Mouse (Mus musculus) liver, embryonic 13.5 days (tissue): ENCODE measurements around the gene Frat1. TPM values are rescaled to one million over a fixed set of nuclear protein-coding genes. Genes with fewer than 3 reads are reported as not detected.

Source experiments
- ATAC-seq: fragments of 200-750 bp; cut with Nextera tagmentation; 2 replicates; pipeline ENCODE4 v1.8.0; 2017; ENCODE audit warnings: low read depth, mild to moderate bottlenecking, moderate number of reproducible peaks, moderate library complexity
- DNase-seq: peaks from one replicate; pipeline ENCODE4 v3.0.0; 2022
- H3K27ac ChIP-seq: fragments of 300-500 bp; sonication (generic); 2 replicates; pipeline ENCODE4 v1.5.1; 2015; ENCODE audit warnings: moderate library complexity, mild to moderate bottlenecking, inconsistent platforms
- H3K27me3 ChIP-seq: fragments of 300-500 bp; sonication (generic); 2 replicates; pipeline ENCODE4 v1.6.1; 2015; ENCODE audit warnings: mild to moderate bottlenecking, inconsistent platforms
- H3K36me3 ChIP-seq: fragments of 300-500 bp; sonication (generic); 2 replicates; pipeline ENCODE4 v1.6.1; 2015; ENCODE audit warnings: mild to moderate bottlenecking, inconsistent platforms
- H3K4me1 ChIP-seq: fragments of 300-500 bp; sonication (generic); replicated peaks from 2 replicates; pipeline ENCODE4 v1.6.1; 2015; ENCODE audit warnings: inconsistent platforms
- H3K4me2 ChIP-seq: fragments of 300-500 bp; sonication (generic); 2 replicates; pipeline ENCODE4 v1.6.1; 2015; ENCODE audit warnings: inconsistent platforms, mild to moderate bottlenecking, moderate library complexity
- H3K4me3 ChIP-seq: fragments of 300-500 bp; sonication (generic); replicated peaks from 2 replicates; pipeline ENCODE4 v1.5.1; 2015; ENCODE audit warnings: mild to moderate bottlenecking, inconsistent platforms
- H3K9ac ChIP-seq: fragments of 300-500 bp; sonication (generic); 2 replicates; pipeline ENCODE4 v1.6.1; 2015; ENCODE audit warnings: mild to moderate bottlenecking, inconsistent platforms
- H3K9me3 ChIP-seq: fragments of 300-500 bp; sonication (generic); replicated peaks from 2 replicates; pipeline ENCODE4 v1.6.1; 2016; ENCODE audit warnings: inconsistent platforms
- WGBS: fragments of 180-500 bp; shearing (Covaris S2); methylation state at CpG from one replicate; pipeline ENCODE4 v1.1.7; 2015; ENCODE audit not compliant: insufficient replicate concordance; 5-methylcytosine and 5-hydroxymethylcytosine counted together
- polyA plus RNA-seq: library from polyadenylated mRNA; unstranded; fragments of >200 nt; fragmentation: Nextera tagmentation; extraction: Ambion mirVana; gene quantifications from 2 replicates; pipeline ENCODE4 v1.2.1, GENCODE M21; 2015

Frat1 gene
- polyA plus RNA-seq, 1 experiment from 2014 or later, result 13.7 TPM

DNA sequence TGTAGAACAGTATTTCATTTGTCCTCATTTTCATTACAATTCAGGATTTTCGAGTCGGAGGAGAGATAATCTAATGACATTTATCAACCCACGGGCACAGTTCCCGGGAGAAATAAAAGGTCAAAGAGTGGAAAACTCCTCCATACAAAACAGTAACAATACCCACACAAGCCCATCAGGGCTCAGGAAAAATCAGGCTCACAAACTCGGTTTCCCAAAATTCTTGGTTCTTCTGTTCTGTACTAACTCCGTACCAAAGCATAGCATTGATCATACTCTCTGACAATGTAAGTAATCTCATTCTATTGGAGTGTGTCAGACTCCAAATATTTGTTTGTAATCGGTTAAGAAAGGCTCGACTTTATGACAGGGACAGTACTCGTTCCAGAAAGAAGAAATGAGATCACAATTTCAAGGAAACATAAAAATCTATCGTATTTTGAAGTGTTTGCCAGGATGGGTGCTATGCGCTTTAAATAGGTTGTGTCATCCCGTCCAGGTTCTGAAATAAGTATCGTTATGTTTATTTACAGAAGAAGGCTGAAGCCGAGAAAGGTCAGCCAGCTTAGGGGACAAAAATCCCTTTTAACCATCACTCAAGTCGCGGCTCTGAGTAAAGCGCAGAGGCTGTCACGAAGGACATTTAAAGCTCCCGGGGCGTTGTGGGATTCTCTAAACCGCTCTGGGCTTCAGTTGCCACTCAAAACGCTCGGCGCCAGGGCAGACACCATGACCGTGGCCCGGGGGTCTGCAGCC, 28.6 kb upstream of the Frat1 start:
- Histone ChIP-seq H3K4me3 (peak overlapping the region; percentile 92), H3K9ac (peak overlapping the region; percentile 95), H3K27me3 (no peaks in the 10 kb centered on the region), H3K9me3 (peaks cover 7% of the 10 kb centered on the region; the same call in 1 of the 2 replicates), H3K4me1 (peaks cover 54% of the 10 kb centered on the region), H3K36me3 (peaks cover 11% of the 10 kb centered on the region; the same call in 1 of the 2 replicates), H3K27ac (peak overlapping the region; percentile 86), H3K4me2 (peak overlapping the region; percentile 71)
- WGBS, result 4% methylated on average over 26 of the region's 26 CpGs
- ATAC-seq (no peak), DNase-seq (no peak)

DNA sequence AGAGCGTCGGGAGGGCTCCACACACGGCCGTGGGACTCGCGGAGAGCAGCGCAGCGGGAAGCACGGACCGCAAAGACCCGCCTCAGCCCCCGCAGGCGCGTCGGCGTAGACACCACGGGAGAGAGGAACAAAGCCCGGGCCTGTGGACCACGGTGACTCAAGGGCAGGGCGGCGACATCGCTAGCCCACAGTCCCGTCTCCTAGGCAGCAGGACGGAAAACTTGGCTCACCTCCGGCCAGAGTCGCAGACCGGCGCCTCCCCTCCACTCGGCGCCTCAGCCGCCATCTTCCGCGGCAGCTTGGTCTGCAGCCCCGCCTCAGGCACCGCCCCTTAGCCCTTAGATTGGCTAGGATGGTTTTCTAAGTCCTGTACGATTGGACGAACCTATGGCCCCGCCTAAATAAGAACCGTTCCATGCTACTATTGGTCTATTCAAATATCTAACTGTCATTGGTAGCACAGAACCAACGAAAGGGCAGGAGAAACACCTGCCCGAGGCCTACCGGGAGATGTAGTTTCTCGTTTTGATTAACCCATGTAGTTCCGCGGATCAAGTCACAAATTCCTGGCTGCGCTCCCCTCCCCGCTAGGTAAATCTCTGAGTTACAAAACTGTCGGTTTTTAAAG, 27.9 kb upstream of the Frat1 start, which contains the start of gene Arhgap19:
Gene Arhgap19 (minus strand): TSS at position 306 of the 628 bp plus-strand sequence.
- Histone ChIP-seq H3K4me2 (peak within 1 kb of the TSS; percentile 71), H3K9ac (peak within 1 kb of the TSS; percentile 95), H3K4me3 (peak within 1 kb of the TSS; percentile 92), H3K36me3 (peaks cover 9% of the 10 kb centered on the region; the same call in 1 of the 2 replicates), H3K27me3 (no peaks in the 10 kb centered on the region), H3K9me3 (peaks cover 7% of the 10 kb centered on the region; the same call in 1 of the 2 replicates), H3K4me1 (peaks cover 53% of the 10 kb centered on the region), H3K27ac (peak within 1 kb of the TSS; percentile 86)
- ATAC-seq (peak; percentile 99), DNase-seq (peak; percentile 91)
- WGBS, result under 1% methylated on average over 48 of the region's 48 CpGs

- no peaks in the 10 kb centered on the region for H3K36me3 ChIP-seq
- DNase-seq (peak; percentile 38), ATAC-seq (no peak)
- H3K27me3 ChIP-seq, result no peaks in the 10 kb centered on the region
- peaks cover 55% of the 10 kb centered on the region for H3K4me1 ChIP-seq
- H3K4me3 ChIP-seq, result no peak overlapping the region
- H3K9me3 ChIP-seq, result peaks cover 7% of the 10 kb centered on the region; the same call in 1 of the 2 replicates
- H3K27ac ChIP-seq, result no peak overlapping the region
- no peak overlapping the region for H3K9ac ChIP-seq
- H3K4me2 ChIP-seq, result no peak overlapping the region
- 41% methylated on average over 7 of the region's 7 CpGs for WGBS
Measured at GRCm38 (mm10) chr19:41803322-41803721, 26.4 kb upstream of the Frat1 start.

GRCm38 (mm10) chr19:41805831-41806230, 23.9 kb upstream of the Frat1 start:
- Histone ChIP-seq H3K9ac (no peak overlapping the region), H3K27me3 (no peaks in the 10 kb centered on the region), H3K27ac (no peak overlapping the region), H3K4me1 (peaks cover 43% of the 10 kb centered on the region), H3K36me3 (no peaks in the 10 kb centered on the region), H3K4me2 (no peak overlapping the region), H3K9me3 (peaks cover 7% of the 10 kb centered on the region; the same call in 1 of the 2 replicates), H3K4me3 (no peak overlapping the region)
- WGBS, result 87% methylated on average over 4 of the region's 4 CpGs
- DNase-seq, result no peak
- ATAC-seq, result no peak

DNA sequence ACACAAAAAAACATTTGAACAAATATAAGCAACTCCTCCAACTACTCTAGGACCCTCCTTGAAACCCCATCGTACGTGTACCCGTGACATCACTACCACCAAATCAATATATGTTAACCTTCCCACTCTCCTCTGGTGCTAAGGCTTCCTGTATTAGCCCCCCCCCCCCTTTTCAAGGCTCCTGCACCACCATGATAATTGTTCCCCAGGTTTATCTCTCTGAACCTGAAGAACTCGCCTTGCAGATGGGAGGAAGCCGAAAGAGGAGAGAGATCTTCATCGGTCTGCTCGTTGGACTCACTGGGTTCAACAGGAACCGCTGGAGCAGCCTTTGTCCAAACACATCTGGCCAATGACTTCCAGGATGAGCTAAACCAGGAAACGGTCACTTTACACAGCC, 22.3 kb upstream of the Frat1 start:
- no peaks in the 10 kb centered on the region for H3K27me3 ChIP-seq
- H3K9ac ChIP-seq, result peak overlapping the region; percentile 55
- H3K9me3 ChIP-seq, result peaks cover 7% of the 10 kb centered on the region; the same call in 1 of the 2 replicates
- no peaks in the 10 kb centered on the region for H3K36me3 ChIP-seq
- DNase-seq, result peak; percentile 55
- H3K4me3 ChIP-seq, result peak overlapping the region; percentile 25
- peak; percentile 87 for ATAC-seq
- peaks cover 40% of the 10 kb centered on the region for H3K4me1 ChIP-seq
- peak overlapping the region; percentile 47 for H3K4me2 ChIP-seq
- 16% methylated on average over 9 of the region's 9 CpGs for WGBS
- peak overlapping the region; percentile 81 for H3K27ac ChIP-seq

DNA sequence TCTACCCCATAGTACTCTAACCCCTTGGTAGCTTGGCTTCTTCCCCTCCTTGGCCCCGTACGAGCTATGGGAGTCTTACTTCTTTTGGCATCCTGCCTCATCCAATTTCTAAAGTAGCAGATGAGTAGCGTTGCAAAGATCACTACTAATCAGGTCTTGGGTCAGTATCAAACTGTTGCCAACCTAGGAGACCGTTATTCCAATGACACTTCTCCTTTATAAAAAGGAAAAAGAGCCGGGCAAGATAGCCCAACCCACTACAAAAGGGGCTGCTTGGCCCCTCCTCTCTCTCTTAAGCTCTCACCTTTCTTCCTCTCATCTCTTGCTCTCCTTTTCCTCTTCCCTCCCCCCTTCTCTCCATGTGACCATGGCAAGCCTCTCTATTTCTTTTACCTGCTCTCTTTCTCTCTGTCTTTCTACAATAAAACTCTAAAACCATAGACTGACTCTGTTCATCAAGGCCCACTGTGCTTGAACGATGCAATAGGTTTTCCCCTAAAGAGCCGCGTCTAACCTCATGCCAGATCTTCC, 21.6 kb upstream of the Frat1 start:
- H3K4me3 ChIP-seq, result no peak overlapping the region
- H3K9me3 ChIP-seq, result peaks cover 7% of the 10 kb centered on the region; the same call in 1 of the 2 replicates
- peak overlapping the region; percentile 81 for H3K27ac ChIP-seq
- H3K27me3 ChIP-seq, result no peaks in the 10 kb centered on the region
- WGBS, result 57% methylated on average over 8 of the region's 8 CpGs
- peak overlapping the region; percentile 47 for H3K4me2 ChIP-seq
- ATAC-seq, result no peak
- peaks cover 40% of the 10 kb centered on the region for H3K4me1 ChIP-seq
- H3K36me3 ChIP-seq, result no peaks in the 10 kb centered on the region
- peak overlapping the region; percentile 55; the same call in 1 of the 2 replicates for H3K9ac ChIP-seq
- DNase-seq, result no peak

DNA sequence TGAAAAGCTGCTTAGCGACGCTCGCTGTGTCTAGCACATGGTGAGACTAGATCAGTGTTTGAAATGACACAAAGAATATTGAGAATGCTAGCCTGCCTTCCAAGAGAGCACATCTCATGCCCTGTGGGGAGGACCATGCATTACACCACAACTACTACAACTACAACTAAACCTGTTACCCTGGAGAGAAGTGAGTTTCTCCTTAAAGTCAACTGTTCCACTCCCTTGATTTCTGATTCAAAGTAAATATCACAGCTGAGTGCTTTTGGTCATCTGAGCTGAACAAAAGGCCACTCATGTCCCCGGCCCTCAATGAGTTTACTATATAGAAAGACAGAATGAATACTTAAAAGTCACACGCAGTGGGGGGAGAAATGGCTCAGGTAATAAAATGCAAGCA, 19.7 kb upstream of the Frat1 start:
- Histone ChIP-seq H3K4me1 (peaks cover 51% of the 10 kb centered on the region), H3K9me3 (peaks cover 10% of the 10 kb centered on the region; the same call in 1 of the 2 replicates), H3K27me3 (no peaks in the 10 kb centered on the region), H3K4me2 (no peak overlapping the region), H3K9ac (no peak overlapping the region), H3K4me3 (no peak overlapping the region), H3K36me3 (no peaks in the 10 kb centered on the region), H3K27ac (no peak overlapping the region)
- WGBS, result 88% methylated on average over 5 of the region's 5 CpGs
- ATAC-seq, result no peak
- no peak for DNase-seq

- Histone ChIP-seq H3K4me1 (peaks cover 51% of the 10 kb centered on the region), H3K27ac (peak overlapping the region; percentile 30; the same call in 1 of the 2 replicates), H3K4me3 (no peak overlapping the region), H3K27me3 (no peaks in the 10 kb centered on the region), H3K9me3 (0 out of 2 replicates have a peak, but pooled peaks cover 3% of the 10 kb centered on the region), H3K36me3 (no peaks in the 10 kb centered on the region), H3K9ac (0 out of 2 replicates have a peak overlapping the region, but pooled peaks have one; percentile 13), H3K4me2 (no peak overlapping the region)
- 78% methylated on average over 10 of the region's 10 CpGs for WGBS
- no peak for DNase-seq
- ATAC-seq, result no peak
Measured at GRCm38 (mm10) chr19:41812525-41812924, 17.2 kb upstream of the Frat1 start.

GRCm38 (mm10) chr19:41813374-41813773, 16.4 kb upstream of the Frat1 start:
- Histone ChIP-seq H3K9ac (no peak overlapping the region), H3K27me3 (no peaks in the 10 kb centered on the region), H3K4me2 (no peak overlapping the region), H3K4me3 (no peak overlapping the region), H3K9me3 (0 out of 2 replicates have a peak, but pooled peaks cover 3% of the 10 kb centered on the region), H3K27ac (peak overlapping the region; percentile 30; the same call in 1 of the 2 replicates), H3K4me1 (peaks cover 46% of the 10 kb centered on the region), H3K36me3 (no peaks in the 10 kb centered on the region)
- no peak for DNase-seq
- 50% methylated on average over 4 of the region's 4 CpGs for WGBS
- ATAC-seq, result peak; percentile 86

GRCm38 (mm10) chr19:41816410-41816809, 13.4 kb upstream of the Frat1 start:
- no peak overlapping the region for H3K9ac ChIP-seq
- ATAC-seq (no peak), DNase-seq (no peak)
- H3K27ac ChIP-seq, result no peak overlapping the region
- 65% methylated on average over 5 of the region's 5 CpGs for WGBS
- peaks cover 38% of the 10 kb centered on the region for H3K4me1 ChIP-seq
- 0 out of 2 replicates have a peak, but pooled peaks cover 3% of the 10 kb centered on the region for H3K9me3 ChIP-seq
- no peaks in the 10 kb centered on the region for H3K36me3 ChIP-seq
- H3K4me2 ChIP-seq, result no peak overlapping the region
- H3K4me3 ChIP-seq, result no peak overlapping the region
- no peaks in the 10 kb centered on the region for H3K27me3 ChIP-seq

DNA sequence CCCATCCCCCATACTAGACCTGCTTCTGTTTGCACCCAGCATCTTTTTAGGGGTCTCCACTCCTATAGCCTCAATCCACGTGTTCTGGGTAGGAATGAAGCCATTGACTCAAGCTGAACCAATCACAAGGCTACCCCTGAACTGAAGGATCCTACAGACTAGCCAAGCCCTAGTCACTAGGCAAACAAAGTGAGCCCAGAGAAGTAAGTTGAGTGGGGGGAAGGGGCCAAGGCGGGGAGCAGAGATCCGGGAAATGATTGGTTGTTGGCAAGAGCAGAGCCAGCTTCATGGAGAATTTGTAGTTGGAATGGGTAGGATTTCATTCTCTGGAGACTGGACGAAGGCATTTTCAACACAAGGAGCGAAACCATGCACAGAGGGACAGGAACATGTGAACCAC, 12.9 kb upstream of the Frat1 start:
- Histone ChIP-seq H3K27me3 (no peaks in the 10 kb centered on the region), H3K27ac (no peak overlapping the region), H3K4me3 (no peak overlapping the region), H3K4me1 (peaks cover 38% of the 10 kb centered on the region), H3K9ac (0 out of 2 replicates have a peak overlapping the region, but pooled peaks have one; percentile 11), H3K36me3 (no peaks in the 10 kb centered on the region), H3K4me2 (no peak overlapping the region), H3K9me3 (0 out of 2 replicates have a peak, but pooled peaks cover 3% of the 10 kb centered on the region)
- no peak for ATAC-seq
- 58% methylated on average over 5 of the region's 5 CpGs for WGBS
- DNase-seq, result no peak
